Mouse (Mus musculus): ENCODE measurements around the gene Gm13889. TPM values are rescaled to one million over a fixed set of nuclear protein-coding genes. Genes with fewer than 3 reads are reported as not detected.

Gene Gm13889
- polyA plus RNA-seq, 1 experiment from 2014 or later = 3.3 TPM

- H3K4me1 ChIP-seq (replicated peaks; ENCODE audit: control insufficient read depth, insufficient read depth, low read length) = no peaks in the 10 kb centered on the region
- 96% methylated on average over 8 of the region's 8 CpGs for WGBS
- no peaks in the 10 kb centered on the region for H3K27me3 ChIP-seq (ENCODE audit: control insufficient read depth, insufficient read depth, low read length)
- H3K4me3 ChIP-seq (ENCODE audit: low read depth, low read length) = no peak overlapping the region
- DNase-seq (ENCODE audit: low spot score) = no peak
- no peak for ATAC-seq (ENCODE audit: low FRiP score)
- no peaks in the 10 kb centered on the region for H3K36me3 ChIP-seq (ENCODE audit: control insufficient read depth, insufficient read depth, low read length)
- H3K4me2 ChIP-seq (replicated peaks; ENCODE audit: low read depth, low read length) = no peak overlapping the region
- H3K9me3 ChIP-seq (ENCODE audit: control insufficient read depth, low read length) = no peaks in the 10 kb centered on the region
- H3K27ac ChIP-seq (ENCODE audit: low read depth, low read length) = no peak overlapping the region
- H3K9ac ChIP-seq (ENCODE audit: low read depth, low read length) = no peak overlapping the region
Observed at GRCm38 (mm10) chr2:93926141-93926540, 30.9 kb downstream of the Gm13889 start.

GRCm38 (mm10) chr2:93919093-93919492 lies 37.9 kb downstream of the Gm13889 start:
- WGBS = 86% methylated on average over 3 of the region's 3 CpGs
- DNase-seq (ENCODE audit: low spot score) (no peak), ATAC-seq (ENCODE audit: low FRiP score) (no peak)
- no peak overlapping the region for H3K9ac ChIP-seq (ENCODE audit: low read depth, low read length)
- no peak overlapping the region for H3K27ac ChIP-seq (ENCODE audit: low read depth, low read length)
- no peak overlapping the region for H3K4me2 ChIP-seq (replicated peaks; ENCODE audit: low read depth, low read length)
- H3K4me3 ChIP-seq (ENCODE audit: low read depth, low read length) = no peak overlapping the region
- H3K9me3 ChIP-seq (ENCODE audit: control insufficient read depth, low read length) = no peaks in the 10 kb centered on the region
- no peaks in the 10 kb centered on the region for H3K4me1 ChIP-seq (replicated peaks; ENCODE audit: control insufficient read depth, insufficient read depth, low read length)
- no peaks in the 10 kb centered on the region for H3K36me3 ChIP-seq (ENCODE audit: control insufficient read depth, insufficient read depth, low read length)
- no peaks in the 10 kb centered on the region for H3K27me3 ChIP-seq (ENCODE audit: control insufficient read depth, insufficient read depth, low read length)

DNA sequence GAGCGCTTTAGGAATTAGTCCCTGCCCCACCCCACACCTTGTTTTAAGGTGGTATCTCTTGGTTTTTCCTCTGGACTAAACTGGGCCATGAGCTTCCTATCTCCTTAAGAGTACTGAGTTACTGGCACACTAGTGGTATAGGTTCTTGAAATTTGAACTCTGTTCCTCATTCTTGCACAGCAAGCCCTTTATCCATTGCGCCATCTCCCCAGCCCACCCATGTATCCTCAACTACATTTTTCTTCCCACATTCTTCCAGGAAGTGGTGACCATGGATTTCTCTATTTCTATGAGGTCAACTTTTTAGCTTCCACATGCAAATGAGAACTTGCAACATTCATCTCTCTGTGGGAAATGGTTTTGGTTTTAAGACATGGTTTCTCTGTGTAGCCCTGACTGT lies 43.4 kb downstream of the Gm13889 start:
- Histone ChIP-seq H3K4me3 (ENCODE audit: low read depth, low read length) (no peak overlapping the region), H3K9me3 (ENCODE audit: control insufficient read depth, low read length) (no peaks in the 10 kb centered on the region), H3K36me3 (ENCODE audit: control insufficient read depth, insufficient read depth, low read length) (no peaks in the 10 kb centered on the region), H3K27ac (ENCODE audit: low read depth, low read length) (no peak overlapping the region), H3K9ac (ENCODE audit: low read depth, low read length) (no peak overlapping the region), H3K27me3 (ENCODE audit: control insufficient read depth, insufficient read depth, low read length) (no peaks in the 10 kb centered on the region), H3K4me2 (replicated peaks; ENCODE audit: low read depth, low read length) (no peak overlapping the region), H3K4me1 (replicated peaks; ENCODE audit: control insufficient read depth, insufficient read depth, low read length) (no peaks in the 10 kb centered on the region)
- 95% methylated on average over 2 of the region's 2 CpGs for WGBS
- ATAC-seq (ENCODE audit: low FRiP score) (no peak), DNase-seq (ENCODE audit: low spot score) (no peak)

DNA sequence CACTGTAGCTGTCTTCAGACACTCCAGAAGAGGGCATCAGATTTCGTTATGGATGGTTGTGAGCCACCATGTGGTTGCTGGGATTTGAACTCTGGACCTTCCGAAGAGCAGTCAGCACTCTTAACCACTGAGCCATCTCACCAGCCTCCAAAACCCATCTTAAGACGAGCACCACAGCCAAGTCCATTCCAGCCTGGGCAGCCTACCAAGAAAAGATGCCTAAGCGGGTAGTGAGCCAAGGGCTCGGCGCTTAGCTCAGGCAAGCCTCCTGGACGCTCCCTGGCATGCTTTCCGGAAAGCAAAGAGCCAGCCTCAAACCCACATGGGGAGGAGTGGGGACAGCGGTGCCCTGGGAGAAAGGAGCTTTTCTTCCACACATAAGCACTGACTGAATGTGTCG lies 45.1 kb downstream of the Gm13889 start:
- no peak for ATAC-seq (ENCODE audit: low FRiP score)
- 87% methylated on average over 10 of the region's 10 CpGs for WGBS
- Histone ChIP-seq H3K27ac (ENCODE audit: low read depth, low read length) (no peak overlapping the region), H3K9me3 (ENCODE audit: control insufficient read depth, low read length) (no peaks in the 10 kb centered on the region), H3K36me3 (ENCODE audit: control insufficient read depth, insufficient read depth, low read length) (no peaks in the 10 kb centered on the region), H3K4me3 (ENCODE audit: low read depth, low read length) (no peak overlapping the region), H3K27me3 (ENCODE audit: control insufficient read depth, insufficient read depth, low read length) (no peaks in the 10 kb centered on the region), H3K9ac (ENCODE audit: low read depth, low read length) (no peak overlapping the region), H3K4me1 (replicated peaks; ENCODE audit: control insufficient read depth, insufficient read depth, low read length) (no peaks in the 10 kb centered on the region), H3K4me2 (replicated peaks; ENCODE audit: low read depth, low read length) (no peak overlapping the region)
- no peak for DNase-seq (ENCODE audit: low spot score)

- Histone ChIP-seq H3K4me3 (ENCODE audit: low read depth, low read length) (no peak overlapping the region), H3K27ac (ENCODE audit: low read depth, low read length) (no peak overlapping the region), H3K27me3 (ENCODE audit: control insufficient read depth, insufficient read depth, low read length) (no peaks in the 10 kb centered on the region), H3K9ac (ENCODE audit: low read depth, low read length) (no peak overlapping the region), H3K9me3 (ENCODE audit: control insufficient read depth, low read length) (no peaks in the 10 kb centered on the region), H3K4me2 (replicated peaks; ENCODE audit: low read depth, low read length) (no peak overlapping the region), H3K36me3 (ENCODE audit: control insufficient read depth, insufficient read depth, low read length) (no peaks in the 10 kb centered on the region), H3K4me1 (replicated peaks; ENCODE audit: control insufficient read depth, insufficient read depth, low read length) (no peaks in the 10 kb centered on the region; the same call in 1 of the 2 replicates)
- 82% methylated on average over 5 of the region's 5 CpGs for whole genome bisulfite sequencing
- DNase-seq (ENCODE audit: low spot score) (no peak), ATAC-seq (ENCODE audit: low FRiP score) (no peak)
Observed at GRCm38 (mm10) chr2:93909716-93910115, 47.3 kb downstream of the Gm13889 start.

GRCm38 (mm10) chr2:93907519-93908294 lies 49.3 kb downstream of the Gm13889 start:
- ATAC-seq (ENCODE audit: low FRiP score) = peak; percentile 23; the same call in 1 of the 2 replicates

GRCm38 (mm10) chr2:93906316-93906715 lies 50.7 kb downstream of the Gm13889 start:
- Histone ChIP-seq H3K27ac (ENCODE audit: low read depth, low read length) (no peak overlapping the region), H3K4me2 (replicated peaks; ENCODE audit: low read depth, low read length) (no peak overlapping the region), H3K9ac (ENCODE audit: low read depth, low read length) (no peak overlapping the region), H3K4me1 (replicated peaks; ENCODE audit: control insufficient read depth, insufficient read depth, low read length) (no peaks in the 10 kb centered on the region; the same call in 1 of the 2 replicates), H3K4me3 (ENCODE audit: low read depth, low read length) (no peak overlapping the region), H3K9me3 (ENCODE audit: control insufficient read depth, low read length) (no peaks in the 10 kb centered on the region), H3K27me3 (ENCODE audit: control insufficient read depth, insufficient read depth, low read length) (no peaks in the 10 kb centered on the region), H3K36me3 (ENCODE audit: control insufficient read depth, insufficient read depth, low read length) (no peaks in the 10 kb centered on the region)
- 40% methylated on average over 4 of the region's 4 CpGs for WGBS
- no peak for DNase-seq (ENCODE audit: low spot score)
- no peak for ATAC-seq (ENCODE audit: low FRiP score)

More at GRCm38 (mm10) chr2:93907519-93908294, 49.3 kb downstream of the Gm13889 start:
- Histone ChIP-seq H3K4me1 (replicated peaks; ENCODE audit: control insufficient read depth, insufficient read depth, low read length) (no peaks in the 10 kb centered on the region; the same call in 1 of the 2 replicates), H3K4me3 (ENCODE audit: low read depth, low read length) (no peak overlapping the region), H3K9ac (ENCODE audit: low read depth, low read length) (no peak overlapping the region), H3K9me3 (ENCODE audit: control insufficient read depth, low read length) (no peaks in the 10 kb centered on the region), H3K4me2 (replicated peaks; ENCODE audit: low read depth, low read length) (no peak overlapping the region), H3K27me3 (ENCODE audit: control insufficient read depth, insufficient read depth, low read length) (no peaks in the 10 kb centered on the region), H3K27ac (ENCODE audit: low read depth, low read length) (no peak overlapping the region), H3K36me3 (ENCODE audit: control insufficient read depth, insufficient read depth, low read length) (no peaks in the 10 kb centered on the region)
- peak; percentile 25 for DNase-seq (ENCODE audit: low spot score)
- 64% methylated on average over 9 of the region's 9 CpGs for WGBS

Other genes with a start within 250 kb of the Gm13889 start
- 54.4 and 68.6 TPM in 2 replicates for gene Ext2, start 134.6 kb downstream of the Gm13889 start, polyA plus RNA-seq (2014; fragmentation: Nextera tagmentation; extraction: Ambion mirVana)
- 7.4 and 7.5 TPM in 2 replicates for gene Accs, start 107.3 kb downstream of the Gm13889 start, polyA plus RNA-seq (2014; fragmentation: Nextera tagmentation; extraction: Ambion mirVana)
- gene Accsl, start 88.0 kb downstream of the Gm13889 start, polyA plus RNA-seq (2014; fragmentation: Nextera tagmentation; extraction: Ambion mirVana) = 0.69 TPM in 1 of 2 replicates, not detected in the other
- gene Gm27027, start 39.2 kb upstream of the Gm13889 start, polyA plus RNA-seq (2014; fragmentation: Nextera tagmentation; extraction: Ambion mirVana) = not detected in 2 replicates
- gene Alkbh3, start 53.6 kb upstream of the Gm13889 start, polyA plus RNA-seq (2014; fragmentation: Nextera tagmentation; extraction: Ambion mirVana) = 51.9 and 53.4 TPM in 2 replicates
- 129 and 132 TPM in 2 replicates for gene Hsd17b12, start 200.8 kb upstream of the Gm13889 start, polyA plus RNA-seq (2014; fragmentation: Nextera tagmentation; extraction: Ambion mirVana)

Measured in hindbrain, embryonic 11.5 days (tissue).